1 mouse cellular context compared by ENCODE assay signal in genomic region chr8:116989842-116990241, GRCm38 (mm10).
TF ChIP-seq lines count a peak whose summit lies in the region.

No protein-coding gene starts in this region.

TF ChIP-seq in MEL, 35 proteins besides CTCF, POLR2A, EP300 and RAD21:
- TF ChIP-seq MAX (IDR thresholded peaks at IDR 0.05; ENCODE audit: low read length) (no peak), ZC3H11A (IDR thresholded peaks at IDR 0.05; ENCODE audit: low read depth, low read length) (no peak), ETS1 (IDR thresholded peaks at IDR 0.05; ENCODE audit: low read depth, low read length) (no peak), POLR2AphosphoS2 (IDR thresholded peaks at IDR 0.05; ENCODE audit: low read length) (no peak), E2F4 (IDR thresholded peaks at IDR 0.05; ENCODE audit: borderline replicate concordance, low read depth, low read length) (no peak), TCF12 (IDR thresholded peaks at IDR 0.05; ENCODE audit: low read depth, low read length) (no peak), RCOR1 (IDR thresholded peaks at IDR 0.05; ENCODE audit: low read depth, low read length) (no peak), MYC (IDR thresholded peaks at IDR 0.05; ENCODE audit: low read depth, low read length) (no peak), CHD1 (IDR thresholded peaks at IDR 0.05; ENCODE audit: low read depth, low read length) (no peak), MYB (IDR thresholded peaks at IDR 0.05; ENCODE audit: low read depth, low read length) (no peak), USF1 (IDR thresholded peaks at IDR 0.05; ENCODE audit: low read depth, low read length) (no peak), USF2 (IDR thresholded peaks at IDR 0.05; ENCODE audit: borderline replicate concordance in 1 of 2, insufficient read depth in 1 of 2, low read depth in 1 of 2, low read length in 2 of 2) (no peak), BHLHE40 (IDR thresholded peaks at IDR 0.05; ENCODE audit: borderline replicate concordance, low read depth, low read length) (no peak), ZKSCAN1 (IDR thresholded peaks at IDR 0.05; ENCODE audit: low read depth, low read length) (no peak), ELF1 (IDR thresholded peaks at IDR 0.05; ENCODE audit: low read depth, low read length) (no peak), GATA1 (IDR thresholded peaks at IDR 0.05; ENCODE audit: low read depth, low read length) (no peak), UBTF (IDR thresholded peaks at IDR 0.05; ENCODE audit: borderline replicate concordance, insufficient read depth, low read depth, low read length) (no peak), TAL1 (IDR thresholded peaks at IDR 0.05; ENCODE audit: low read length) (no peak), NELFE (IDR thresholded peaks at IDR 0.05; ENCODE audit: low read depth, low read length) (no peak), SMC3 (IDR thresholded peaks at IDR 0.05; ENCODE audit: low read depth, low read length) (no peak)
